Mouse (Mus musculus) heart, postnatal 36 days (tissue): ENCODE measurements around the gene Car10. TPM values are rescaled to one million over a fixed set of nuclear protein-coding genes. Genes with fewer than 3 reads are reported as not detected.

Experiments used
- DNase-seq, 2 experiments: peaks; one replicate each; pipeline ENCODE4 v3.0.0; 2021 to 2022
- intact Hi-C: fragments of 180-260 bp; cut with DNase I; formaldehyde crosslinking; loops from one replicate; pipeline ENCODE4 v1.15.1; 2025
- total RNA-seq, 2 experiments: library from RNA; stranded (reverse); gene quantifications; 2 replicates each; pipeline ENCODE4 v1.2.3; 2021

The Car10 gene
- total RNA-seq = not detected

- intact Hi-C loops = no loop called here
- no peak for DNase-seq
Observed at GRCm38 (mm10) chr11:93097941-93098828, at the start of gene Car10. Gene Car10, plus strand, starts transcription at chr11:93098028.

- intact Hi-C loops = no loop called here
- no peak for DNase-seq
Observed at GRCm38 (mm10) chr11:93065021-93065420, 32.8 kb upstream of the Car10 start.

- intact Hi-C loops = no loop called here
- no peak for DNase-seq
Observed at GRCm38 (mm10) chr11:93065656-93066181, 32.1 kb upstream of the Car10 start.

- no peak for DNase-seq
Observed at GRCm38 (mm10) chr11:93095588-93095987, 2.2 kb upstream of the Car10 start.

GRCm38 (mm10) chr11:93097001-93097400 lies 827 bp upstream of the Car10 start:
- intact Hi-C loops = no loop called here
- DNase-seq = peak in 1 of 2 experiments; percentile 15

More at GRCm38 (mm10) chr11:93095588-93095987, 2.2 kb upstream of the Car10 start:
- intact Hi-C loops = no loop called here

- DNase-seq = no peak
- intact Hi-C loops = no loop called here
Observed at GRCm38 (mm10) chr11:93097431-93097851, 387 bp upstream of the Car10 start.

- intact Hi-C loops = no loop called here
Observed at GRCm38 (mm10) chr11:93098933-93099381, 1.1 kb downstream of the Car10 start.

GRCm38 (mm10) chr11:93099431-93100370 lies 1.9 kb downstream of the Car10 start:
- DNase-seq = no peak
- intact Hi-C loops = no loop called here

More at GRCm38 (mm10) chr11:93098933-93099381, 1.1 kb downstream of the Car10 start:
- no peak for DNase-seq

- intact Hi-C loops = no loop called here
- no peak for DNase-seq
Observed at GRCm38 (mm10) chr11:93100606-93101005, 2.8 kb downstream of the Car10 start.

GRCm38 (mm10) chr11:93101106-93101505 lies 3.3 kb downstream of the Car10 start:
- intact Hi-C loops = no loop called here

GRCm38 (mm10) chr11:93102321-93102720 lies 4.5 kb downstream of the Car10 start:
- no peak for DNase-seq
- intact Hi-C loops = no loop called here

More at GRCm38 (mm10) chr11:93101106-93101505, 3.3 kb downstream of the Car10 start:
- DNase-seq = no peak

- DNase-seq = no peak
- intact Hi-C loops = no loop called here
Observed at GRCm38 (mm10) chr11:93103101-93103815, 5.4 kb downstream of the Car10 start.

- intact Hi-C loops = no loop called here
- no peak for DNase-seq
Observed at GRCm38 (mm10) chr11:93109451-93109850, 11.6 kb downstream of the Car10 start.

GRCm38 (mm10) chr11:93120766-93121415 lies 23.1 kb downstream of the Car10 start:
- intact Hi-C loops = no loop called here
- no peak for DNase-seq

- no peak for DNase-seq
- intact Hi-C loops = no loop called here
Observed at GRCm38 (mm10) chr11:93123691-93124090, 25.9 kb downstream of the Car10 start.

- intact Hi-C loops = no loop called here
- DNase-seq = no peak
Observed at GRCm38 (mm10) chr11:93126466-93126865, 28.6 kb downstream of the Car10 start.

GRCm38 (mm10) chr11:93128481-93128880 lies 30.7 kb downstream of the Car10 start:
- intact Hi-C loops = no loop called here
- DNase-seq = no peak

- intact Hi-C loops = no loop called here
- no peak for DNase-seq
Observed at GRCm38 (mm10) chr11:93137841-93138240, 40.0 kb downstream of the Car10 start.

GRCm38 (mm10) chr11:93141727-93142126 lies 43.9 kb downstream of the Car10 start:
- intact Hi-C loops = loop anchor here (10.0 kb wide), 1 partner anchor 193 kb away; no protein-coding TSS in a partner anchor

More at GRCm38 (mm10) chr11:93141727-93142126, 43.9 kb downstream of the Car10 start:
- no peak for DNase-seq
